Mouse (Mus musculus) small intestine, adult 2 months (tissue): ENCODE data around the gene Mrgpre. TPM values are rescaled to one million over a fixed set of nuclear protein-coding genes. Genes with fewer than 3 reads are reported as not detected.

Experiments used
- H3K27ac ChIP-seq: fragments of 200-500 bp; 2 replicates; pipeline ENCODE4 v1.5.1; 2012; ENCODE audit warnings: low read depth, low read length, control low read depth, inconsistent platforms; ENCODE audit not compliant: insufficient read depth
- H3K27me3 ChIP-seq: fragments of 200-500 bp; 2 replicates; pipeline ENCODE4 v1.6.1; 2012; ENCODE audit warnings: mild to moderate bottlenecking, moderate library complexity, low read length, inconsistent platforms; ENCODE audit not compliant: control insufficient read depth, insufficient read depth
- H3K36me3 ChIP-seq: fragments of 200-500 bp; 2 replicates; pipeline ENCODE4 v1.6.1; 2012; ENCODE audit warnings: mild to moderate bottlenecking, low read length, control low read depth, inconsistent platforms; ENCODE audit not compliant: control insufficient read depth, insufficient read depth
- H3K4me1 ChIP-seq: fragments of 200-500 bp; 2 replicates; pipeline ENCODE4 v1.6.1; 2012; ENCODE audit warnings: low read length, inconsistent platforms, mixed read lengths; ENCODE audit not compliant: control insufficient read depth, insufficient read depth, insufficient read length
- H3K4me3 ChIP-seq: fragments of 200-500 bp; 2 replicates; pipeline ENCODE4 v1.5.1; 2012; ENCODE audit warnings: low read depth, mild to moderate bottlenecking, control low read depth, inconsistent platforms, low read length, moderate library complexity
- CTCF ChIP-seq: fragments of 200-500 bp; IDR thresholded peaks from 2 replicates; pipeline ENCODE4 v1.5.1; 2012; ENCODE audit warnings: low read depth, mild to moderate bottlenecking, control low read depth, inconsistent platforms, low read length, moderate library complexity, mixed read lengths; ENCODE audit not compliant: insufficient replicate concordance, insufficient read length; ENCODE audit errors: extremely low read depth
- POLR2A ChIP-seq: fragments of 200-500 bp; IDR thresholded peaks from 2 replicates; pipeline ENCODE4 v1.6.1; 2012; ENCODE audit warnings: low read depth, mild to moderate bottlenecking, control low read depth, inconsistent platforms, low read length, moderate library complexity
- WGBS: fragments of 180-500 bp; shearing (Covaris S2); methylation state at CpG from one replicate; pipeline ENCODE4 v1.1.7; 2018; 5-methylcytosine and 5-hydroxymethylcytosine counted together
- polyA plus RNA-seq: library from polyadenylated mRNA; depleted of rRNA; stranded (reverse); fragments of >200 nt; gene quantifications from 2 replicates; pipeline ENCODE4 v1.2.3, GENCODE M21; 2012; rRNA removed

Mrgpre gene
- polyA plus RNA-seq: 1.6 and 3.6 TPM in 2 replicates

DNA sequence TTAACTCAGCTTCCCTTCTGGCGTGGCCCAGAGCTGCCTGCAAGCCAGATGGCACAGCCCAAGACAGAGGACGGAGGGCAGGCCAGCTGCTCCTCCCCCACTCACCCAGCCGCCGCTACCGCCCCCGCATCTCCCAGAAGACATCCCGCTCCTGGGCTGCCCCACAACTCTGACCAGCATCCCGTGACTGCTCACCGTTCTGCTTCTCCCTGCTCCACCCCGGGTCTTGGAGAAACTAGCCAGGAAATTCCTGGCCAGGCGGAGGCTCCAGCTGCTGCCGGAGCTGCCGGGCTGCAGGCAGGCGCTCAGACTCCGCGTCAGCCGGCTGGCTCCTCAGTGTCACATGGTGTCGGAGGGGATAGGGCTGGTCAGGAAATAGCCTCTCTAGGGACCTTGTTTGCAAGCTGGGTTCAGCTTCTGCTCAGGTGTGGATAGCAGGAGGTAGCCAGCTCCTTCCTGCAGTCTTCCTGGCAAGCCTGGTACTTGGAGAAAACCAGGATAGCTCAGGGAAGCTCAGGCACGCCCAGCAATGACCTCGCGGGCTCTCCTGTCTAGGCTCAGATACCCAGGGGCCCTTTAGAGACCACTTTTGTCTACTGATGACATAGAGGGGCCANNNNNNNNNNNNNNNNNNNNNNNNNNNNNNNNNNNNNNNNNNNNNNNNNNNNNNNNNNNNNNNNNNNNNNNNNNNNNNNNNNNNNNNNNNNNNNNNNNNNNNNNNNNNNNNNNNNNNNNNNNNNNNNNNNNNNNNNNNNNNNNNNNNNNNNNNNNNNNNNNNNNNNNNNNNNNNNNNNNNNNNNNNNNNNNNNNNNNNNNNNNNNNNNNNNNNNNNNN, at the start of gene Mrgpre:
Gene Mrgpre (minus strand): TSS at position 505 of the 834 bp plus-strand sequence.
- H3K36me3 ChIP-seq: no peaks in the 10 kb centered on the region
- peaks cover 21% of the 10 kb centered on the region for H3K4me1 ChIP-seq
- TF ChIP-seq POLR2A (peak; percentile 25; the same call in 1 of the 2 replicates), CTCF (no peak)
- H3K27ac ChIP-seq: peak within 1 kb of the TSS; percentile 29
- H3K27me3 ChIP-seq: no peaks in the 10 kb centered on the region
- peak within 1 kb of the TSS; percentile 66 for H3K4me3 ChIP-seq
- 3% methylated on average over 21 of the region's 21 CpGs for WGBS

DNA sequence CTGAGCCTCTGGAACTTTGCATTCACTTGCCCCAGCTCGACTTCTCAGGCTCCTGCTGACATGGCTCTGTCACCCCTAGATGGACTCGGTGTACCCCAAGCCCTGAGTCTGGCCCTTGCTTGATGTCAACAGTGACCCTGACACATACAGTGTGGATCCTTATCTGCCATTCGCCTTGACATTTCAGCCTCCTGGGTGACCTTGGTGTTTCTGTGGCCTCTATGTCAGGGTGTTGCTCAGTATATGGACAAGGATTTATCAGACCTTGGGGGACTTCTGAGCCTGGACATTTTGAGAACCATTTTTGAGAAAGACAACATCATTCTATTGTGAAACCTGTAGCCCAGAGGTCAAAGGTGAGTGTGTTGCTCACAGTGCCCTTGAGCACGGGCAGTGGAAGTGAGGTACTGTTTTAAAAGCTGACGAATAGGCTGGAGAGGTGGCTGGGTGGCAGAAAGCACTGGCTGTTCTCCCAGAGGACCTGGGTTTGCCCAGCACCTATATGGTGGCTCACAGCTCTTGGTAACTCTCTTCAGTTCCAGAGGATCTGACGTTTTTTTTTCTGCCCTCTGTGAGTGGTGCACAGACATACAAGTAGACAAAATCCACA, 49.4 kb upstream of the Mrgpre start:
- H3K36me3 ChIP-seq: peaks cover 11% of the 10 kb centered on the region
- H3K4me1 ChIP-seq: peaks cover 28% of the 10 kb centered on the region
- no peak overlapping the region for H3K27ac ChIP-seq
- TF ChIP-seq POLR2A (no peak), CTCF (no peak)
- H3K27me3 ChIP-seq: no peaks in the 10 kb centered on the region
- 70% methylated on average over 6 of the region's 6 CpGs for WGBS
- H3K4me3 ChIP-seq: no peak overlapping the region

DNA sequence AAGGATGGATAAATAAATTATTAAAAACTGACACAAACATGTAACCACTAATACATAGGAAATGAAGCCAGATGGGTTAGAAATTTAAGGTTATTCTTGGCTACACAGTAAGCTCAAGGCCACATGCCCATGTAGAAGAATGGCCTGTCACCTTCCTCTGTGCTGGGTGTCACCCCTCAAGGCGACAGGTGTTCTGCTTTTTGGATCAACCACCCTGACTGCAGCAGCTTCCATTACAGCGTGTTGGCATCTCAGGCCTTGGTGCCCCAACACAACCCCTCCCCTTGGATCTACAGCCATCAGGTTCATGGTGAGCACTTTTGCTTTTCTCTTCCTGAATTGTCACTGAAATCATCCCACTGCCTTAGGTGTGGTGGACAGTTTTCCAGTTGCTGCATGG, 48.3 kb upstream of the Mrgpre start:
- H3K27ac ChIP-seq: no peak overlapping the region
- no peak overlapping the region for H3K4me3 ChIP-seq
- no peaks in the 10 kb centered on the region for H3K27me3 ChIP-seq
- H3K36me3 ChIP-seq: peaks cover 5% of the 10 kb centered on the region
- TF ChIP-seq CTCF (no peak), POLR2A (no peak)
- 89% methylated on average over 2 of the region's 2 CpGs for WGBS
- peaks cover 28% of the 10 kb centered on the region for H3K4me1 ChIP-seq

DNA sequence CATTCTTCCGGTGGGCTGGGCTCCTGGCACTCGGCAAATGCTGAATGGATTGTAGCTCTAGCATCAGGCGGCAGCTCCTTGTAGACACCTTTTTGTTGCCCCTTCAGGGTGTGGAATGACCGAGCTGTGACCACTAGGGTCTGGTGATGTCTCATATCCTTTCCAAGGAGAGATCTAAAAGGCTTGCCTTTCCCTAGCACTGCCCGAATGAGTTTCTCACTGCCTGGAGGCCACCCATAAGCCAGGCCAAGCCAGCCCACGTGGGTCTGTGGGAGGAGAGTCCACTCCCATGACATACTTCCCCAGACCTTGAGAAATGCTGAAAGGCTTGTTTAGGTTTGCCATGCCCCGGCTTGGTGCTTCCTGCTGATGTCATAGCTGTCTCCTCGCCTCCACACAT, 47.9 kb upstream of the Mrgpre start:
- 81% methylated on average over 8 of the region's 8 CpGs for WGBS
- Histone ChIP-seq H3K36me3 (peaks cover 3% of the 10 kb centered on the region; the same call in 1 of the 2 replicates), H3K27me3 (no peaks in the 10 kb centered on the region), H3K27ac (no peak overlapping the region), H3K4me1 (peaks cover 28% of the 10 kb centered on the region), H3K4me3 (no peak overlapping the region)
- no peak for TF ChIP-seq POLR2A
- TF ChIP-seq CTCF: no peak

DNA sequence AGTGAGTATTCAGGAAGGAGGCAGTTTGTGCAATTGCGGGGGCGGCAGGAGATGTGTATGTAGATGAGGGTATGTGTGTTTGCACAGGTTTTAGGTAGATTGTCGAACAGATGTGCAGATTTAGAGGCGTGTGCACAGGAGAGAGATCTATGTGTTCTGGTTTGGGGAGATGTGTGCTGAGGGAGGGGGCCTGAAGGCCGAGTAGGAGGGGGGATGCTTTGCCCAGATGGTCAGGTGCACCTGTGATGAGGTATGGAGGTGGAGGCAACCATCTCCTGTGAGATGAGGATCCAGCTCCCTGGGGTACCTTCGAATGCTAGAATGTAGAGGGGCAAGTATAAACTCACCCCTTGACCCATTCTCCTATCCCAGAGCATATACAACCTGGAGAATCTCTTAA, 46.1 kb upstream of the Mrgpre start:
- WGBS: 6% methylated on average over 6 of the region's 6 CpGs
- peak overlapping the region; percentile 27; the same call in 1 of the 2 replicates for H3K27ac ChIP-seq
- H3K27me3 ChIP-seq: no peaks in the 10 kb centered on the region
- no peaks in the 10 kb centered on the region for H3K36me3 ChIP-seq
- peaks cover 24% of the 10 kb centered on the region; the same call in 1 of the 2 replicates for H3K4me1 ChIP-seq
- peak overlapping the region; percentile 62 for H3K4me3 ChIP-seq
- TF ChIP-seq POLR2A: no peak
- no peak for TF ChIP-seq CTCF

DNA sequence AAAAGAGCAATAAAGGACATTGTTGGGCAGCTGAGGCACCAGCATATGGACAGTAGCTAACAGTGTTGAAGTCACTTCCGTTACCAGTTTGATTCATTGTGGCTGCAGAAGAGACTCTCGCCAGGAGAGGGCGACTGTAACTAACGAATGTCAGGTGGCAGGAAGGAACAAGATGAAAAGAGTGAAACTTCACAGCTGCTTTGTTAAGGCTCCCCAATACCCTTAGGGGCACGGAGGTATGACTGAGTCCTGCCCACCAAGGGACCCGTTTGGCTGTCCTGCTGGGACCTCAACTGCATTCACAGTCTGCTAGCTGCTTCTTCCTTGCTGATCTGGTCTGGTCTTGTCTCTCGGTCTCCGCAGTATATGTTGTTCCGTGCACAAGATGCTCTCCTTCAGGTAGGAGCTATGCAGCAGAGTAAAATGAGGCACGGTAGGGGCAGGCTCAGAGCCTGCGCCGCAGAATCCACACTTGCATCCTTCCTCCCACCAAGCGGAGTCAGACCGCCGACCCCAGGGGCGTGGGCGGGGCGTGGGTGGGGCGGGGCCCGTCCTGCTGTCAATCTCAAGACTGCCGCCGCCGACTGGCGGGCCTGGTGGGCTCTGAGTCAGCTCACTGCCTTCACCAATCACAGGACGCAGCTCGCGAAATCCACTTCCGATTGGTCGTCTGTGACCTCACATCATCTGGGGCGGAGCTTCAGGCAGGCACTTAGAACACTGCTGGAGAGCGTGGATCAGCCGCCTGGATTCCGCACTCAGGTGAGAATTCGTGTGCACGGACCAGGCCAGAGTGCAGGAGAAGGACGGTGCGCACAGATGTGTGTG, 45.4 kb upstream of the Mrgpre start:
- no peaks in the 10 kb centered on the region for H3K27me3 ChIP-seq
- under 1% methylated on average over 37 of the region's 37 CpGs for WGBS
- TF ChIP-seq POLR2A (peak; percentile 72; the same call in 1 of the 2 replicates), CTCF (peak; percentile 72; the same call in 1 of the 2 replicates)
- H3K4me3 ChIP-seq: peak overlapping the region; percentile 62
- no peaks in the 10 kb centered on the region for H3K36me3 ChIP-seq
- H3K27ac ChIP-seq: peak overlapping the region; percentile 85
- H3K4me1 ChIP-seq: peaks cover 18% of the 10 kb centered on the region; the same call in 1 of the 2 replicates

DNA sequence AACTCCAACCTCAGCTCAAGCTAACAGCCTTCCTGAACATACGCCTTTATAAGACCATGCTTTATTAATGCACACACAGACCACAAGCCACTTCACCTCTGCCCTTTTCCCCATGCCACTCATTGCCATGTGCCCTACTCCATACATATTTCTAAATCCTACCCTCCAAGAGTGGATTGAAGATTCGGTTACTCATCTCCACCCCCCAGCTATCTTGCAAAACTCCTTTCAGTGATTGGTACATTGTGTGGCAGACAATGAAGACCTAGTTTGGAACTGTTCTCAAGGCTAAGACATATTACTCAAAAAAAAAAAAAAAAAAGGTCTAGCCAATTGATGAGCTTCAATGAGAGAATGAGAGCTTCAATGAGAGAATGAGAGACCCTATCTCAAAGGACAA, 42.7 kb upstream of the Mrgpre start:
- H3K27me3 ChIP-seq: no peaks in the 10 kb centered on the region
- WGBS: 93% methylated on average over 2 of the region's 2 CpGs

More for the DNA sequence above, 42.7 kb upstream of the Mrgpre start:
- H3K4me1 ChIP-seq: peaks cover 6% of the 10 kb centered on the region; the same call in 1 of the 2 replicates
- no peak overlapping the region for H3K27ac ChIP-seq
- TF ChIP-seq POLR2A: no peak
- no peak for TF ChIP-seq CTCF
- no peaks in the 10 kb centered on the region for H3K36me3 ChIP-seq
- H3K4me3 ChIP-seq: no peak overlapping the region
